Mouse (Mus musculus) brain, embryonic 14.5 days (tissue): Measurements from ENCODE around the gene Sftpa1. TPM values are rescaled to one million over a fixed set of nuclear protein-coding genes. Genes with fewer than 3 reads are reported as not detected.

Source experiments
- DNase-seq: peaks from one replicate; pipeline ENCODE4 v3.0.0-alpha.2; 2011; ENCODE audit warnings: low read depth
- CTCF ChIP-seq: fragments of 200-500 bp; IDR thresholded peaks from 2 replicates; pipeline ENCODE4 v1.5.1; 2012; ENCODE audit warnings: inconsistent platforms, mild to moderate bottlenecking, moderate library complexity, borderline replicate concordance; ENCODE audit not compliant: insufficient read depth, insufficient read length; ENCODE audit errors: extremely low read depth
- POLR2A ChIP-seq: fragments of 200-500 bp; IDR thresholded peaks from 2 replicates; pipeline ENCODE4 v1.6.1; 2012; ENCODE audit warnings: mild to moderate bottlenecking, inconsistent platforms, borderline replicate concordance; ENCODE audit not compliant: poor library complexity, insufficient read depth, insufficient read length, severe bottlenecking; ENCODE audit errors: extremely low read depth
- polyA plus RNA-seq: library from polyadenylated mRNA; depleted of rRNA; stranded (reverse); fragments of >200 nt; gene quantifications from 2 replicates; pipeline ENCODE4 v1.2.3, GENCODE M21; 2012; rRNA removed

The Sftpa1 gene
- polyA plus RNA-seq, 1 experiment, result not detected

GRCm38 (mm10) chr14:41160743-41161142 lies 29.2 kb downstream of the Sftpa1 start:
- TF ChIP-seq POLR2A, result no peak
- no peak for TF ChIP-seq CTCF
- no peak for DNase-seq

- TF ChIP-seq POLR2A, result no peak
- TF ChIP-seq CTCF, result peak; percentile 75
- DNase-seq, result peak; percentile 27
These were observed 31.1 kb downstream of the Sftpa1 start for GRCm38 (mm10) chr14:41162663-41163062.

GRCm38 (mm10) chr14:41167278-41167677 lies 35.7 kb downstream of the Sftpa1 start:
- DNase-seq, result no peak

DNA sequence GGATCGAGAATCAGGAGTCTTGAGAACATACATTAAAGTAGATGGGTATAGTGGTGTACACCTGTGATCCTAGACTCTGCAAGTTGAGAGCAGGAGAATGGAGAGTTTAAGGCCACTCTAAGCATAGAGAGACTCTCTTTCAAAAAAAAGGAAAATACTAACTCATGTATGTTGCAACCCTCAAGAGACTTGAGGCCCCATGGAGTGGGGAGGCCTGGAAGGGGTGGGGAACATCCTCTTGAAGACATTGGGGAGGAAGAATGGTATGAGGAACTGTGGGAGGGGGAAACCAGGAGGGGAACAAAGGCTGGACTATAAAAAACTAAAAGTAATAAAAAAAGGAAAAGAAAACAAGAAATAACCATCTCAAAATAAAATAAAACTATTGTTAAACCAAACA lies 37.0 kb downstream of the Sftpa1 start:
- DNase-seq, result no peak
- TF ChIP-seq POLR2A (no peak), CTCF (no peak)

More at GRCm38 (mm10) chr14:41167278-41167677, 35.7 kb downstream of the Sftpa1 start:
- TF ChIP-seq POLR2A (no peak), CTCF (no peak)

DNA sequence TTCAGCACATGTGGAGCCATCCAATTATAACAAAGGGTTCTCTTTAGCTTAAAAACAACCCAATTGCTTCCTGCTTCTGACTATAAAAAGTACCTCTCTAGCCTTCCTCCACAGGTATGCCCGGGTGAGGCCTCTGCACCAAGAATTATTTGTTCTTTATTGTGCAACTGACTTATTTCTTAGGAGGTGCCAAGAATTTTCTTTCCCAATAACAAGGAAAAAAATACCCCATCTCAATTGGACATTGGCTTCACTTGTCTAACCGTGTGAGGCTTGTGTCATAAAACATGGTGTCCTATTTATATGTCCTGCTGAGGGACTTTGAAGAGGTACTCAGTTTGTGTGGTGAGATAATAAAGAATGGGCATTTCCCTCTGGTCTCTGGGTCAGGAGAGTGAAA lies 38.9 kb downstream of the Sftpa1 start:
- TF ChIP-seq CTCF (no peak), POLR2A (no peak)
- DNase-seq, result no peak

DNA sequence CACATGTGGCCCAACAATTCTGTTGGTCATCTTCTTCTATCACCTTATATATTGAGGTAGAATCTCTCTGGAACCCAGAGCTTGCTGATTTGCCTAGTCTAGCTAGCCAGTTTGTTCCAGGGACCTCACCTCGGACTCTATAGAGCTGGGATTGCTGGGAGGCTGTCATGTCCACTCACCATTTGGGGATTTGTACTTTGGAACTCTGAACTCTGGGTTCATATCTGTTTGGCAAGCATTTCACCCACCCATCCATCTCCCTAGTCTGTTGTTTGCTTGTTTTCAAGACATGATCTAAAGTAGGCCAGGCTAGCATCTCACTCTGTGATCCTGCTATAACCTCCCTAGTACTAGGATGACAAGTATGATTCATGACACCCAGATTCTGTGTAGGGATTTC lies 43.2 kb downstream of the Sftpa1 start:
- TF ChIP-seq POLR2A (no peak), CTCF (no peak)
- DNase-seq, result no peak

DNA sequence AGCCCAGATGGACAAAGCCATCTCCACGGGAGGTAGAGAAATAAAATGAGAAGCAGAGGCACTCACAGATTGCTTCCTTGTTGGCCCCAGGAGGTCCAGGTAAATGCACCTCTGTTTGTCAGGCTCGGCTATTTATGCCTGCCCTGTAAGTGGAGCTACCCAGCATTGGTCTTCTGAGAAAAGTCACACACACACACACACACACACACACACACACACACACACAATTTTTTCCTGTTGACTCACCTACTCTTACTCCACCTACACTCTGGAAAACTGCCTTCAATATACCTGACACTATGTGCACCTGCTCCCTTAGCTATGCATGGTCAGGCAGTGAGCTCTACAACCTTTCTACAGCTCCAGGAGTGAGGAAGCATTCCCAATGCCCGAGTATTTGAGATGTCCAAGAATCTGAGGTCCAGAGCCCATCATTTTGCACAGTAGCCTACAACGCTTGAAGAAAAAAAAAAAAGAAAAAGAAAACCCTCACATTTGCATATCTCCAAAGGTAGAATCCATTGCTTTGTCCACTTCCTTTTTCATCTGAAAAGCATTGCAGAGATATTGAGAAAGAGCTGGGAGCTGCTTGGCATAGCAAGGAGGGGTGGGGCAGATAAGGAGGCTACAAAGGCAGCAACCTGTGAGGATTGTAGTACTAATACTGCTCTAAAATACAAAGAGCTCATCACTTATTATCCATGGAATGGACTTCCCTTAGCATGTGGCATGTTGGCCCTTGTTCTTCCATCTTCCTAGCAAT lies 53.7 kb downstream of the Sftpa1 start, which contains the start of gene Sftpd:
Gene Sftpd, minus strand, starts transcription at position 91 of the 763 bp plus-strand sequence.
- TF ChIP-seq POLR2A (no peak), CTCF (no peak)
- DNase-seq, result no peak

Other genes with a start within 250 kb of the Sftpa1 start
- gene Sh2d4b, start 238.5 kb upstream of the Sftpa1 start, polyA plus RNA-seq, result 2.2 and 4.1 TPM in 2 replicates
- gene Tspan14, start 165.0 kb upstream of the Sftpa1 start, polyA plus RNA-seq, result 87.7 and 95.4 TPM in 2 replicates
- gene Fam213a, start 118.0 kb upstream of the Sftpa1 start, polyA plus RNA-seq, result 26.4 and 43.9 TPM in 2 replicates
- 0.15 and 0.53 TPM in 2 replicates for gene Dydc2, start 62.6 kb upstream of the Sftpa1 start, polyA plus RNA-seq
- gene Dydc1, start 58.9 kb upstream of the Sftpa1 start, polyA plus RNA-seq, result 0.11 TPM in 1 of 2 replicates, not detected in the other
- gene Mat1a, start 26.7 kb upstream of the Sftpa1 start, polyA plus RNA-seq, result 0.16 TPM in 1 of 2 replicates, not detected in the other
- not detected in 2 replicates for gene Mbl1, start 19.7 kb downstream of the Sftpa1 start, polyA plus RNA-seq
- gene Sftpd, start 53.4 kb downstream of the Sftpa1 start, polyA plus RNA-seq, result not detected in 2 replicates
- gene Gm2832, start 147.0 kb downstream of the Sftpa1 start, polyA plus RNA-seq, result 0.21 and 0.26 TPM in 2 replicates
- not detected in 2 replicates for gene Gm5798, start 216.8 kb downstream of the Sftpa1 start, polyA plus RNA-seq